Mouse (Mus musculus) neural tube, embryonic 15.5 days (tissue): Measurements from ENCODE around the gene March7. TPM values are rescaled to one million over a fixed set of nuclear protein-coding genes. Genes with fewer than 3 reads are reported as not detected.

ENCODE experiments used
- ATAC-seq: fragments of 200-750 bp; cut with Nextera tagmentation; 2 replicates; pipeline ENCODE4 v1.8.0; 2017; ENCODE audit warnings: mild to moderate bottlenecking, moderate TSS enrichment, moderate library complexity; ENCODE audit not compliant: low FRiP score
- H3K27ac ChIP-seq: fragments of 300-500 bp; sonication (generic); replicated peaks from 2 replicates; pipeline ENCODE4 v1.5.1; 2015; ENCODE audit warnings: mild to moderate bottlenecking, inconsistent platforms
- H3K27me3 ChIP-seq: fragments of 300-500 bp; sonication (generic); replicated peaks from 2 replicates; pipeline ENCODE4 v1.6.1; 2015; ENCODE audit warnings: inconsistent platforms
- H3K36me3 ChIP-seq: fragments of 300-500 bp; sonication (generic); 2 replicates; pipeline ENCODE4 v1.6.1; 2015; ENCODE audit warnings: inconsistent platforms
- H3K4me1 ChIP-seq: fragments of 300-500 bp; sonication (generic); 2 replicates; pipeline ENCODE4 v1.6.1; 2015; ENCODE audit warnings: inconsistent platforms
- H3K4me2 ChIP-seq: fragments of 300-500 bp; sonication (generic); 2 replicates; pipeline ENCODE4 v1.6.1; 2015; ENCODE audit warnings: inconsistent platforms, mild to moderate bottlenecking, moderate library complexity
- H3K4me3 ChIP-seq: fragments of 300-500 bp; sonication (generic); replicated peaks from 2 replicates; pipeline ENCODE4 v1.5.1; 2015; ENCODE audit warnings: mild to moderate bottlenecking, inconsistent platforms
- H3K9ac ChIP-seq: fragments of 300-500 bp; sonication (generic); replicated peaks from 2 replicates; pipeline ENCODE4 v1.6.1; 2015; ENCODE audit warnings: mild to moderate bottlenecking, inconsistent platforms
- H3K9me3 ChIP-seq: fragments of 300-500 bp; sonication (generic); replicated peaks from 2 replicates; pipeline ENCODE4 v1.6.1; 2016; ENCODE audit warnings: inconsistent platforms
- WGBS: fragments of 180-500 bp; shearing (Covaris S2); methylation state at CpG from one replicate; pipeline ENCODE4 v1.1.7; 2015; ENCODE audit warnings: mixed read lengths; 5-methylcytosine and 5-hydroxymethylcytosine counted together
- polyA plus RNA-seq: library from polyadenylated mRNA; unstranded; fragments of >200 nt; fragmentation: Nextera tagmentation; extraction: Ambion mirVana; gene quantifications from 2 replicates; pipeline ENCODE4 v1.2.1, GENCODE M21; 2015

March7 gene
- polyA plus RNA-seq = 81.7 and 86.0 TPM in 2 replicates

DNA sequence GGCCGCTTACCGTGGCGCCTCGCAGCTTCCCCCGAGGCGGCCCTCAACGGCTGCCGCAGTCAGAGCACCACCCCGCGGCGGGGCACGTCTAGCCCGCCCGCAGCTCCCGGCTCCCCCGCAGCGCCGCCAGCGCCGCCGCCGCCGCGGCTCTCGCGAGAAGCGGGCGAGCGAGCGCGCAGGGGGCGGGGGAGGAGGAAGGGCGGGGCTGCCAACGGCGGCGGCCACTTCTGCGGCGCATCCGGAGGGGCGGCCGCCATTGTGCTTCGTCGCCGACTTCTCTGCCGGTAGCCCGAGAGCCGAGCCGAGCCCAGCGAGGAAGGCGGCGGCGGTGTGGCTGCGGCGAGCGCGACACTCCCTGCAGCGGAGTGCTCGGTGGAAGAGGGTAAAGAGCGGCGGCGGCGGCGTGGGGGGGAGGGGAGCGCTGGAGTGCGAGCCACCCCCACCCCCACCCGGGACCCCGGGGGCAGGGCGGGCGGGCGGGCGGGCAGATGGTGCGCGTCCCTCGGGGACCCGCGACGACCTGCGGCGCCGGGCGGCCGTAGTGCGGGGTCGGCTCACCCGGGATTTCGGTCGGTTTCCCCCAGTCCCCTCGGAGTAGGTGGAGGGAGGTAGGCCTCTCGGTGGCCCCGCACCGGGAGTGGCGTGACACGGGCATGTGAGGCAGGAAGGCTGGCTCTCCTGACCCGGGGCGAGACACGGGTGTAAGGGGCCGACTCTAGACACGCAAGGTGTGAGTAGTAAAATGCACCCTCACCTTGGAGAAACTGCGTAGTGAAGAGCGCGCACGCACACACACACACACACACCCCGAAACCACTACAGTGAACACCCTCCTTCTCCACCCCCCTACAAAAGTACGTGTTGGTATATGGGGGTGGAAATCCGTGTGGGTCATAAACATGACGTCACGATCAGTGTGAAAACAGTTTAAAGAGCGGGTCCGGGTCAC is at the start of gene March7, which contains the start of gene Baz2b:
Gene March7, plus strand, starts transcription at position 185 of the 949 bp plus-strand sequence.
Gene Baz2b, minus strand, starts transcription at position 137 of the 949 bp plus-strand sequence.
- peaks cover 38% of the 10 kb centered on the region for H3K4me1 ChIP-seq
- ATAC-seq = peak; percentile 93
- H3K36me3 ChIP-seq = peaks cover 15% of the 10 kb centered on the region
- H3K4me3 ChIP-seq = peak within 1 kb of the TSS; percentile 76
- H3K27me3 ChIP-seq = peaks cover 10% of the 10 kb centered on the region; the same call in 1 of the 2 replicates
- H3K9ac ChIP-seq = peak within 1 kb of the TSS; percentile 80
- H3K9me3 ChIP-seq = no peaks in the 10 kb centered on the region
- WGBS = under 1% methylated on average over 80 of the region's 109 CpGs
- peak within 1 kb of the TSS; percentile 62 for H3K4me2 ChIP-seq
- H3K27ac ChIP-seq = peak within 1 kb of the TSS; percentile 95

DNA sequence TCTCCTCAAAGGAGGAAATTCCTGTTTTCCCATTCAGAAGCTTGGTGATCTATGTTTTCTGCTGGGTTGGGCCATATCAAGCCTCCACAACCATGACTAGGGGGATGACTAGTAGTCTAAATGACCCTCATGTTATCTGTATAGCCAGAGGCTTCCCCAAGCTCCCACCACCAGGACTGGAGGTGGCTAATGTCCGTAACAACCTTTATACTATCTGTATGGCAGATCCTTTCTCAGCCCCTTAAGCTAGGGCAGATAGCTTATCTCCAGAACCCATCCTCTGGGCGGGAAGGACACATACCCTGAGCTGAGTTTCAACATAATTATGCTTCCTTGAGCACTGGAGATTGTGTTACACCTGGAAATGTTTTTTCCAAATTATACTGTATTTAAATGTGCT is 45.9 kb upstream of the March7 start:
- Histone ChIP-seq H3K27ac (no peak overlapping the region), H3K4me3 (no peak overlapping the region), H3K4me1 (no peaks in the 10 kb centered on the region), H3K4me2 (no peak overlapping the region), H3K9ac (no peak overlapping the region), H3K36me3 (no peaks in the 10 kb centered on the region), H3K9me3 (no peaks in the 10 kb centered on the region), H3K27me3 (no peaks in the 10 kb centered on the region)
- ATAC-seq = no peak
- 91% methylated on average over 2 of the region's 2 CpGs for WGBS

DNA sequence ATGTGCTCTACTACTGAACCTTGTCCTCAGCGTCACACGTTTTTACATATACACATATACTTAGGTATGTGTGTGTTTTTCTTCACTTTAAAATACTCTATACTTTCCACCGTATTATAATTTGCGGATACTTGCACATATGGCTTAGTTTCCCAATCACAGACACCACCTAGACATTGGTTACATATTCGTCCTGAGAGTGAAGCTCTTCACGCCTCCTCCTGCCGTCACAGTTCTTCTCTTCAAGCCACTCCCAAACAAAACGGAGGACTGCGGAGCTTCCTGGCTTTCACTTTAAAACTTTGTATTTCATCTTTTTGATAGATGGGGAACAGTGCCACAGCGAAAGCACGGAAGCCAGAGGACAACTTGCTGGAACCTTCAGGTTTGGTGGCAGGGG is 44.0 kb upstream of the March7 start:
- ATAC-seq = no peak
- Histone ChIP-seq H3K9ac (no peak overlapping the region), H3K36me3 (no peaks in the 10 kb centered on the region), H3K4me3 (no peak overlapping the region), H3K27me3 (no peaks in the 10 kb centered on the region), H3K27ac (no peak overlapping the region), H3K9me3 (no peaks in the 10 kb centered on the region), H3K4me1 (no peaks in the 10 kb centered on the region), H3K4me2 (no peak overlapping the region)
- WGBS = 95% methylated on average over 11 of the region's 11 CpGs

DNA sequence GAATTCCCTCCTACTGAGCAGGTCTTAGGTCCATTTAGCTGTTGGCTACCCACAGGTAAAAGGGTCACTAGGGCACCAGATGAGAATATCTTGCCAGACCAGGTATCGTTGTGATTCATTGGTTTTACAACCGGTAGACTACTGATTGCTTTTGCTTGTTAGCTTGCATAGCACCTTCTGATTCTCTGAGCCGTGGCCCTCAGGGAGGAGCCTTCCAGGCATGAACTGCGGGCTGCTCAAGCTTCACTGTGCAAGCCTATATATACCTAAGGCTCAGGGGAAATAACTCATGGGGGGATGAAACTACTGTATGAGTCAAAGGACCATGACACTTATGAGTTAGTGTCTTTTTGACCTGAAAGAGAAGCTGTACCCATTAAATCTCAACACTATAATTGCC is 42.8 kb upstream of the March7 start:
- H3K9me3 ChIP-seq = no peaks in the 10 kb centered on the region
- no peak for ATAC-seq
- H3K27ac ChIP-seq = no peak overlapping the region
- no peak overlapping the region for H3K4me3 ChIP-seq
- H3K27me3 ChIP-seq = no peaks in the 10 kb centered on the region
- H3K9ac ChIP-seq = no peak overlapping the region
- no peaks in the 10 kb centered on the region for H3K4me1 ChIP-seq
- WGBS = 86% methylated on average over 4 of the region's 4 CpGs
- H3K4me2 ChIP-seq = no peak overlapping the region
- H3K36me3 ChIP-seq = no peaks in the 10 kb centered on the region

DNA sequence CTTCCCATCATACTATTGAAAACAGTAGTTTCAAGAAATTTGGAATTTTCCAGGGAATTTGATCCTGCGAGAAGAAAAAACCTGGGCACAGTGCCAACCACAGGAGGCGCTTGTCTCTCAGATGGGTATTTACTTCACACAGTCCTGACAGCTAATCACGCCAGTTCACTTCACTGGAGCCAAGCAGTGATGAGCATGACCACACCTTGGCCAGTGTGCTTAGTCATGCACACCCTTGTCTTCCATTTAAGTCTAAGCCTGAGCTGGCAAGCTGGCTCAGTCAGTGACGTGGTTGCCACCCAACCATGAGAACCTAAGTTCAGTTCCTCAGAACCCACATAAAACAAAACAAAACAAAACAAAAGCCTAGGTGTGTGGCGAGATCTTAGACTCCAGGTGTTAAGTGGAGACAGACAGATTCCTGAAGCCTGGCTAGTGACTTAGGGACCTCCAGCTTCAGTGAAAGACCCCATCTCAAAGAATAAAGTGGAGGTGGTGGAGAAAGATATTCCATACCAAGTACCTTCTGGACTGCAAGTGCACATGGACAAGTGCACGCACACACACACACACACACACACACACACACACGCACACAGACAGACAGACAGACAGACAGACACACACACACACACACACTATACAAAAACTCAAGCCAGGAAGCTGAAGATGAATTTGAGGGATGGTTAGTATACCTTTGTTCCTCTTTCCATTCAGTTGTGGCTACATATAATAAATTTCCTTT is 37.7 kb upstream of the March7 start:
- Histone ChIP-seq H3K9me3 (no peaks in the 10 kb centered on the region), H3K4me3 (no peak overlapping the region), H3K9ac (no peak overlapping the region), H3K27ac (no peak overlapping the region), H3K27me3 (no peaks in the 10 kb centered on the region), H3K4me2 (no peak overlapping the region), H3K4me1 (no peaks in the 10 kb centered on the region), H3K36me3 (no peaks in the 10 kb centered on the region)
- no peak for ATAC-seq
- WGBS = 77% methylated on average over 7 of the region's 7 CpGs

DNA sequence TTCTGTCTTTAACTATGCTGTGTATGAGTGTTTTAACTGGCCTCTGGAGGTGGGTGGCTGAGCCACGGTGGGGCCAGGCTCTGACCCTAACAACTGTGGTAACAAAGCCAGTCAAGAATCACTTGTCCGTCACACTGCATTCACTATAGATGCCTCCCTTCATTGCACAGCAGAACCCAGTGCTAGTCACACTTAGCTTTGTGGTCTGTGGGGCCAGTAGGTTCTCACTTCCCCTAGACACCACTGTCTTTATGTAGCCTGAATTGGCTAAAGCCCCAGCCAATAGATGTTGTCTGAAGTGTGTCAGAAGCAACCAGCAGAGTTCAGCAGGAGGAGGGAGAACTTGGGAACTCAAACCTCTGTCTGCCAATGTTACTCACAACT is 37.2 kb upstream of the March7 start:
- Histone ChIP-seq H3K4me3 (no peak overlapping the region), H3K27ac (no peak overlapping the region), H3K9ac (no peak overlapping the region), H3K4me2 (no peak overlapping the region), H3K27me3 (no peaks in the 10 kb centered on the region), H3K36me3 (no peaks in the 10 kb centered on the region), H3K4me1 (no peaks in the 10 kb centered on the region), H3K9me3 (no peaks in the 10 kb centered on the region)
- ATAC-seq = no peak
- WGBS = 60% methylated on average over 2 of the region's 2 CpGs

DNA sequence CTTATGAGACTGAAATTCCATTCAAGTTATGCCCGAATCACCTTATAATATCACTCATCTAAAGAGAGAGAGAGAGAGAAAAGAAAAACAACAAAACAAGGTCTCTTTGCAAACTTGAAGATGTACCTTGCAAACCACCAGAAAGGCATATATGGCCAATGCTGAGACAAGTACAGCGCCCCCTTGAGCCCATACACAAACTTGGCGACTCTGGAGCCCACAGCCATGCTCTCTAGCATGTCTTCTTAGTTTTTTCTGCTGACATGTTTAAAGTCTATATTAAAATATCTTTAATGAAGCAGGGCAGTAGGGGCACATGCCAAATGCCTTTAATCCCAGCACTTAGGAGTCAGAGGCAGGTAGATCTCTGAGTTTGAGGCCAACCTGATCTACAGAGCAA is 36.5 kb upstream of the March7 start:
- 64% methylated on average over 3 of the region's 3 CpGs for WGBS
- Histone ChIP-seq H3K4me3 (no peak overlapping the region), H3K9ac (no peak overlapping the region), H3K27me3 (no peaks in the 10 kb centered on the region), H3K9me3 (no peaks in the 10 kb centered on the region), H3K4me1 (no peaks in the 10 kb centered on the region), H3K36me3 (no peaks in the 10 kb centered on the region), H3K4me2 (no peak overlapping the region), H3K27ac (no peak overlapping the region)
- ATAC-seq = no peak

DNA sequence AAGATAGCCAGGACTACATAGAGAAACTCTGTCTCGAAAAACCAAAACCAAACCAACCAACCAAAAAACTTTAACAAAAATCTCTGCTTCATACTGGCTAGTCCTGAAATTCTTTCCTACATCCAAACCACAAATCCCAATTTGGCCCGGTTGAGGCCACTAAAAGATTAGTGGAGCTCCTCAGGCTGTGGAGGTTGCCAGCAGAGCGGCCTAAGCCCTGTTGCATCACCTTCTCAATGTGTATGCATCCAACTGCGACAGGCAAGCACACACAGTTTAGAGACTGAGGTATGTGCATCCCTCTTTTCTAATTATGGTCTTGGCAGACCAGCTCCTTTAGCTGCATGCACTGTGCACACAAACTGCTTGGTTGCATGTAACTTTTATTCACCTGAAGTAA is 36.1 kb upstream of the March7 start:
- H3K27me3 ChIP-seq = no peaks in the 10 kb centered on the region
- 96% methylated on average over 4 of the region's 4 CpGs for WGBS
- H3K4me2 ChIP-seq = no peak overlapping the region
- H3K27ac ChIP-seq = no peak overlapping the region
- no peaks in the 10 kb centered on the region for H3K9me3 ChIP-seq
- H3K36me3 ChIP-seq = no peaks in the 10 kb centered on the region
- H3K4me1 ChIP-seq = no peaks in the 10 kb centered on the region
- no peak for ATAC-seq
- no peak overlapping the region for H3K4me3 ChIP-seq
- H3K9ac ChIP-seq = no peak overlapping the region

DNA sequence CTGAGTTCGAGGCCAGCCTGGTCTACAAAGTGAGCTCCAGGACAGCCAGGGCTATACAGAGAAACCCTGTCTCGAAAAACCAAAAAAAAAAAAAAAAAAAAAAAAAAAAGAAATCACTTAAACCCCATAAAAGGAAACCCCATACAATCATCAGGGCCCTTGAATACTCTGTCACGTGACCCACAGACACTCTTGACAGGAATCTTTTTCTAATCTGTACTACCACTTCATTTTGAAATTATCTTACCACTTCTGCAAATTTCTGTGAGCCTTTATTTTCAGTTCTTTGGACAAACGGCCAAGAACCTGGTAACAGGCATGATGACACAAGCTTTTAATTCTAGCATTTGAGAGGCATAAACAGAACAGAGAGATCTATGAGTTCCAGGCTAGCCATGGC is 34.6 kb upstream of the March7 start:
- Histone ChIP-seq H3K4me3 (no peak overlapping the region), H3K36me3 (no peaks in the 10 kb centered on the region), H3K9me3 (no peaks in the 10 kb centered on the region), H3K4me2 (no peak overlapping the region), H3K4me1 (no peaks in the 10 kb centered on the region), H3K9ac (no peak overlapping the region), H3K27ac (no peak overlapping the region), H3K27me3 (no peaks in the 10 kb centered on the region)
- 91% methylated on average over 3 of the region's 4 CpGs for WGBS
- ATAC-seq = no peak

DNA sequence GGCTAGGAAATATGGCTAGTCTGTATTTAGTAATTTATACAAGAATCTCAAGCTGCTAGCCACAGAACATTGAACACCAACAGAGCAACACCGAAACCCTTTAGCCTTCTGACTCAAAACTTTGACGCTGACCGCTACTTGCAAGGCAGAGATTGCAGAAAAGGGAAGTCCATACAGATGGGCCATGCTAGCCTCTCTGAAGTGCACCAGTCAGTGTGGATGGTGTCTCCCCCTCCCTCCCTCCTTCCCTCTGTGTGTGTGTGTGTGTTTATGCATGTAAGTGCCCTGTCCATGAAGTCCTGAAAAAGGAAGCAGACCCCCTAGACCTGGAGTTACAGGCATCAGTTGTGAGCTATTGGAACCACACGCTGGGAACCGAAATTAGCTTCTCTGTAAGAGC is 33.6 kb upstream of the March7 start:
- Histone ChIP-seq H3K27me3 (no peaks in the 10 kb centered on the region), H3K4me2 (no peak overlapping the region), H3K4me3 (no peak overlapping the region), H3K9ac (no peak overlapping the region), H3K27ac (no peak overlapping the region), H3K36me3 (no peaks in the 10 kb centered on the region), H3K9me3 (no peaks in the 10 kb centered on the region), H3K4me1 (no peaks in the 10 kb centered on the region)
- ATAC-seq = no peak
- 86% methylated on average over 5 of the region's 5 CpGs for WGBS

DNA sequence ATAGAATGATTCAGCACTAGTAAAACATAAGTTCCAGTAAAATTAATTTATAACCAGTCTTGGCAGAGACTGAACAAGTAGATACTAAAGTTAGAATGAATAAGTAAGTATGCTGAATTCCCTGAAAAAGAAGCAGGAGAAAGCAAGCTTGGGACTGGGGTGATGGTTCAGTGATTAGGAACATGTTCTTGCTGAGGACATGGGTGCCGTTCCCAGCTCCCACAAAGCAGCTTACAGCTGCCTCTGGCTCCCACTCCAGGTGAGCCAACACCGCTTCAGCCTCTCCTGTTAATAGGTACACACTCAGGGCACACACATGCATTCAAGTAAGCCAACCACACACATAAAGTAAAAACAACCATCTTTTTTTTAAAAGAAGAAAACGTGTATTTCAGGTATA is 32.2 kb upstream of the March7 start:
- ATAC-seq = no peak
- Histone ChIP-seq H3K4me3 (no peak overlapping the region), H3K9me3 (no peaks in the 10 kb centered on the region), H3K4me1 (no peaks in the 10 kb centered on the region), H3K27ac (no peak overlapping the region), H3K9ac (no peak overlapping the region), H3K36me3 (no peaks in the 10 kb centered on the region), H3K27me3 (no peaks in the 10 kb centered on the region), H3K4me2 (no peak overlapping the region)
- WGBS = 86% methylated on average over 3 of the region's 3 CpGs

DNA sequence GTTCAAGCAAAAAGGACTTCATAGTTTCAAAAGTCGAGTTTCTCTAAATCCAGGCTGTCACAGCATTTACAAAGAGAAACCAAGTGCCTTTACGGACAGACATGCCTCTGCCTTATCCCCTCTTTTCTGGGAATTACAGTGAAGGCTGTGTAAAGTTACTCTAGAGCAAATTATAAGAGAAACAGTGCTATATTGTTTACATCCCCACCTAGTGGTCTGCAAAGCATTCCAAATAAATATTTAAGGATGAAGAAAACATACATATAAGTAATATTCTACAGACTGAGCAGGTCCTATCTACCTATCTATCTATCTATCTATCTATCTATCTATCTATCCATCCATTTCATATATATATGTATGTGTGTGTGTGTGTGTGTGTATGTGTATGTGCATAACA is 28.0 kb upstream of the March7 start:
- Histone ChIP-seq H3K9me3 (no peaks in the 10 kb centered on the region), H3K27ac (no peak overlapping the region), H3K9ac (no peak overlapping the region), H3K36me3 (no peaks in the 10 kb centered on the region), H3K27me3 (no peaks in the 10 kb centered on the region), H3K4me1 (no peaks in the 10 kb centered on the region), H3K4me3 (no peak overlapping the region), H3K4me2 (no peak overlapping the region)
- ATAC-seq = no peak
- 56% methylated on average over 2 of the region's 2 CpGs for WGBS
